Mouse (Mus musculus): ENCODE data around the gene Best3. TPM values are rescaled to one million over a fixed set of nuclear protein-coding genes. Genes with fewer than 3 reads are reported as not detected.

Best3 gene
- polyA plus RNA-seq, 2 experiments: not detected

DNA sequence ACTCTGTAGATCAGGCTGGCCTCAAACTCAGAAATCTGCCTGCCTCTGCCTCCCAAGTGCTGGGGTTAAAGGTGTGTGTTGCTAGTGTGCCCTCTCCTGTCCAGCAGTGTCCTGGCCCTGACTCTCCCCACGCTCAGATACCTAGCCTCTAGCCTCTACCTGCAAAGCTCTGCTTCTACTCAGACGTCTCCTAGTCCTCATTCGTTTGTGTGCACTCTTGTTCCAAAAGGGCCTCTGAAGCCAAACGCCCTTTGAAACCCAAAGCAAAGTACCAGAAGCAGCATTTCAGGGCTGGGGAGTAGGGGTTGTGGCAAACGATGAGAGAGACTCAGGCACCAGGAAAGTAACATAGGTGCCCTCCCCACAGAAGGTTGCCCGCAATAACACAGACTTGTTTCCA, 23.6 kb downstream of the Best3 start:
- H3K9me3 ChIP-seq (ENCODE audit: control insufficient read depth, low read length): no peaks in the 10 kb centered on the region
- no peak overlapping the region for H3K27ac ChIP-seq
- H3K36me3 ChIP-seq (replicated peaks; ENCODE audit: control insufficient read depth, insufficient read depth, low read depth): no peaks in the 10 kb centered on the region
- ATAC-seq (ENCODE audit: insufficient read depth) (no peak), DNase-seq (ENCODE audit: low read depth in 3 of 3, low spot score in 3 of 3) (no peak)
- no peak overlapping the region for H3K4me2 ChIP-seq (ENCODE audit: low read depth)
- TF ChIP-seq CTCF (IDR thresholded peaks at IDR 0.05; ENCODE audit: low read depth): no peak
- no peak for TF ChIP-seq EP300 (IDR thresholded peaks at IDR 0.05; ENCODE audit: low read depth)
- H3K4me1 ChIP-seq (replicated peaks; ENCODE audit: control insufficient read depth in 2 of 2, insufficient read depth in 2 of 2, low read length in 1 of 2): no peaks in the 10 kb centered on the region
- WGBS (ENCODE audit: insufficient replicate concordance): 62% methylated on average over 6 of the region's 6 CpGs
- no peak overlapping the region for H3K9ac ChIP-seq (replicated peaks)
- no peaks in the 10 kb centered on the region for H3K27me3 ChIP-seq (ENCODE audit: control insufficient read depth, insufficient read depth, low read length)
- H3K4me3 ChIP-seq (ENCODE audit: insufficient read depth in 1 of 2, low read depth in 2 of 2, low read length in 2 of 2): no peak overlapping the region

DNA sequence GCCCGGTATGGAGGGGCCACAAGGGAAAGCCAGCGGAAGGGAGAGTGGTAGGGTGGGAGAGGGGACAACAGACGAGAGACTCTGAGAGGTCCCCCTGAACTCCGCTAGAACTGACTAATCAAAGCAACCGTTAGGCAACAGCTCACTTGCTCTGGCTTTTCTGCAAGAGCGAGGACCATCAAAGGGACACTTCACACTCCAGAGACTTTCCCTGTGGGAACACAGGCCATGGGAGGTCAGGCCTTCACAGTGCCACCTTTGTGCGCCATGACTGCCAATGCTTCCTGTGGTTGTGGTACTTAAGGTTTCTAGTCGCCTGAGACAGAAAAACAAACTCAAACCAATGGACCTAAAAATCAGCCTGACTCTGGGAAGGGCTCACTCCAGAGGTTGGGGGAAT, 24.9 kb downstream of the Best3 start:
- TF ChIP-seq CTCF (IDR thresholded peaks at IDR 0.05; ENCODE audit: low read depth): no peak
- TF ChIP-seq EP300 (IDR thresholded peaks at IDR 0.05; ENCODE audit: low read depth): no peak
- Histone ChIP-seq H3K4me3 (ENCODE audit: insufficient read depth in 1 of 2, low read depth in 2 of 2, low read length in 2 of 2) (no peak overlapping the region), H3K4me2 (ENCODE audit: low read depth) (no peak overlapping the region), H3K9me3 (ENCODE audit: control insufficient read depth, low read length) (no peaks in the 10 kb centered on the region), H3K9ac (replicated peaks) (no peak overlapping the region), H3K27ac (no peak overlapping the region), H3K4me1 (replicated peaks; ENCODE audit: control insufficient read depth in 2 of 2, insufficient read depth in 2 of 2, low read length in 1 of 2) (no peaks in the 10 kb centered on the region), H3K27me3 (ENCODE audit: control insufficient read depth, insufficient read depth, low read length) (no peaks in the 10 kb centered on the region), H3K36me3 (replicated peaks; ENCODE audit: control insufficient read depth, insufficient read depth, low read depth) (no peaks in the 10 kb centered on the region)
- WGBS (ENCODE audit: insufficient replicate concordance): 63% methylated on average over 8 of the region's 8 CpGs
- DNase-seq (ENCODE audit: low read depth in 3 of 3, low spot score in 3 of 3): no peak
- no peak for ATAC-seq (ENCODE audit: insufficient read depth)

- Histone ChIP-seq H3K4me3 (ENCODE audit: insufficient read depth in 1 of 2, low read depth in 2 of 2, low read length in 2 of 2) (no peak overlapping the region), H3K9me3 (ENCODE audit: control insufficient read depth, low read length) (no peaks in the 10 kb centered on the region; the same call in none of the 2 replicates), H3K36me3 (replicated peaks; ENCODE audit: control insufficient read depth, insufficient read depth, low read depth) (no peaks in the 10 kb centered on the region), H3K4me2 (ENCODE audit: low read depth) (no peak overlapping the region), H3K27ac (no peak overlapping the region), H3K27me3 (ENCODE audit: control insufficient read depth, insufficient read depth, low read length) (no peaks in the 10 kb centered on the region), H3K4me1 (replicated peaks; ENCODE audit: control insufficient read depth in 2 of 2, insufficient read depth in 2 of 2, low read length in 1 of 2) (no peaks in the 10 kb centered on the region), H3K9ac (replicated peaks) (no peak overlapping the region)
- DNase-seq (ENCODE audit: low read depth in 3 of 3, low spot score in 3 of 3) (no peak), ATAC-seq (ENCODE audit: insufficient read depth) (no peak)
- TF ChIP-seq CTCF (IDR thresholded peaks at IDR 0.05; ENCODE audit: low read depth) (no peak), EP300 (IDR thresholded peaks at IDR 0.05; ENCODE audit: low read depth) (no peak)
- WGBS (ENCODE audit: insufficient replicate concordance): 50% methylated on average over 12 of the region's 12 CpGs
Observed at GRCm38 (mm10) chr10:117013689-117014390, 27.7 kb downstream of the Best3 start.

DNA sequence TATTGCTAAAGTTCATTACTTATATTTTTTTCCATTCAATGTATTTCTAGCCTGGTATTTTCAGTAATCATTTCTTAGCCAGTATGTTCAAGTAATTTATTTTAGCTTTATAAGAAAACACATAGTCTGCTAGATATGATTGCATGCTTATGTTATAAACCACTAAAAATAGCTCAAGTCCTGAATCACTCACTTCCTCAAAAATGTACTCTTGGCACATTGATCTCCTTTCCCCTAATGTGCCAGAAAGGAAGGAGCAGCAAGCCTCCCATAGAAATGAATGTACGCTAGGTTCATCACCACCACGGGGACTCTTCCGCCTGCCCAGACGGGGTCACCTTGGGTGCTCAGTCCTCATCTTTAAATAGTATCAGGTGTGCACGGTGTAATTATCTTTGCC, 28.5 kb downstream of the Best3 start:
- Histone ChIP-seq H3K4me2 (ENCODE audit: low read depth) (no peak overlapping the region), H3K36me3 (replicated peaks; ENCODE audit: control insufficient read depth, insufficient read depth, low read depth) (no peaks in the 10 kb centered on the region), H3K4me1 (replicated peaks; ENCODE audit: control insufficient read depth in 2 of 2, insufficient read depth in 2 of 2, low read length in 1 of 2) (no peaks in the 10 kb centered on the region), H3K9ac (replicated peaks) (no peak overlapping the region), H3K9me3 (ENCODE audit: control insufficient read depth, low read length) (no peaks in the 10 kb centered on the region; the same call in none of the 2 replicates), H3K27me3 (ENCODE audit: control insufficient read depth, insufficient read depth, low read length) (no peaks in the 10 kb centered on the region), H3K27ac (no peak overlapping the region), H3K4me3 (ENCODE audit: insufficient read depth in 1 of 2, low read depth in 2 of 2, low read length in 2 of 2) (no peak overlapping the region)
- DNase-seq (ENCODE audit: low read depth in 3 of 3, low spot score in 3 of 3) (no peak), ATAC-seq (ENCODE audit: insufficient read depth) (no peak)
- 75% methylated on average over 5 of the region's 5 CpGs for WGBS (ENCODE audit: insufficient replicate concordance)
- no peak for TF ChIP-seq CTCF (IDR thresholded peaks at IDR 0.05; ENCODE audit: low read depth)
- no peak for TF ChIP-seq EP300 (IDR thresholded peaks at IDR 0.05; ENCODE audit: low read depth)

DNA sequence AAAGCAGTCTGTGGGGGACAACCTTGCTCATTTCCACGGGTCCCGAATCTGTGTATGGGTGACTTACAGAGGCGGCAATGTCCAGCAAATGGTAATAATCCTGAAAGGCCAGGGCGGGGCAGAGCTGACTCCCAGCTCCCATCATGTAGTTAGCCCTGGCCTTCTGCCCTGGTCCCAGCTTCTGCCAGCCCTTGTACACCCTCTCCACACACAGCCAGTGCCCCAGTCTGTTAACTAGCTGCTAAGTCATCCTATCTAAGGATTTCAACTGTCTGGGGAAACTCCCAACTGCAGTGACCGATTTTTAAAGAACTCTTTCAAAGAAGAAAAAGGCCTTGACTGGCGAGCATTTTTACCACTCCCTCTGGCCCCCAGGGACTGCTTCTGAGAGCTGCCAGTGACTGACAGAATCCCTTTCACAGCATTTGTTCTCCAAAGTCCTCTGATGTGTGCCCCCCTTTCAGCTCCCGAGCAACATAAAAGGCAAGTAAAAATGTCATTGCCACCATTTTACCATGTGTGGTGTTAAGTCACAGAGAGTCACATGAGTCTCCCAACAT, 32.2 kb downstream of the Best3 start:
- H3K9me3 ChIP-seq (ENCODE audit: control insufficient read depth, low read length): no peaks in the 10 kb centered on the region; the same call in none of the 2 replicates
- no peak for ATAC-seq (ENCODE audit: insufficient read depth)
- H3K36me3 ChIP-seq (replicated peaks; ENCODE audit: control insufficient read depth, insufficient read depth, low read depth): no peaks in the 10 kb centered on the region
- no peak for TF ChIP-seq CTCF (IDR thresholded peaks at IDR 0.05; ENCODE audit: low read depth)
- 63% methylated on average over 7 of the region's 7 CpGs for WGBS (ENCODE audit: insufficient replicate concordance)
- no peak overlapping the region for H3K9ac ChIP-seq (replicated peaks)
- H3K4me3 ChIP-seq (ENCODE audit: insufficient read depth in 1 of 2, low read depth in 2 of 2, low read length in 2 of 2): no peak overlapping the region
- H3K4me1 ChIP-seq (replicated peaks; ENCODE audit: control insufficient read depth in 2 of 2, insufficient read depth in 2 of 2, low read length in 1 of 2): no peaks in the 10 kb centered on the region
- no peak overlapping the region for H3K4me2 ChIP-seq (ENCODE audit: low read depth)
- H3K27me3 ChIP-seq (ENCODE audit: control insufficient read depth, insufficient read depth, low read length): peaks cover 2% of the 10 kb centered on the region; the same call in 1 of the 2 replicates
- no peak for DNase-seq (ENCODE audit: low read depth in 3 of 3, low spot score in 3 of 3)
- no peak overlapping the region for H3K27ac ChIP-seq

Measured in liver, embryonic 14.5 days (tissue).